Mouse (Mus musculus): ENCODE measurements around the gene F2. TPM values are rescaled to one million over a fixed set of nuclear protein-coding genes. Genes with fewer than 3 reads are reported as not detected.

F2 gene
- polyA plus RNA-seq, 1 experiment from 2014 or later: 3.0 TPM

DNA sequence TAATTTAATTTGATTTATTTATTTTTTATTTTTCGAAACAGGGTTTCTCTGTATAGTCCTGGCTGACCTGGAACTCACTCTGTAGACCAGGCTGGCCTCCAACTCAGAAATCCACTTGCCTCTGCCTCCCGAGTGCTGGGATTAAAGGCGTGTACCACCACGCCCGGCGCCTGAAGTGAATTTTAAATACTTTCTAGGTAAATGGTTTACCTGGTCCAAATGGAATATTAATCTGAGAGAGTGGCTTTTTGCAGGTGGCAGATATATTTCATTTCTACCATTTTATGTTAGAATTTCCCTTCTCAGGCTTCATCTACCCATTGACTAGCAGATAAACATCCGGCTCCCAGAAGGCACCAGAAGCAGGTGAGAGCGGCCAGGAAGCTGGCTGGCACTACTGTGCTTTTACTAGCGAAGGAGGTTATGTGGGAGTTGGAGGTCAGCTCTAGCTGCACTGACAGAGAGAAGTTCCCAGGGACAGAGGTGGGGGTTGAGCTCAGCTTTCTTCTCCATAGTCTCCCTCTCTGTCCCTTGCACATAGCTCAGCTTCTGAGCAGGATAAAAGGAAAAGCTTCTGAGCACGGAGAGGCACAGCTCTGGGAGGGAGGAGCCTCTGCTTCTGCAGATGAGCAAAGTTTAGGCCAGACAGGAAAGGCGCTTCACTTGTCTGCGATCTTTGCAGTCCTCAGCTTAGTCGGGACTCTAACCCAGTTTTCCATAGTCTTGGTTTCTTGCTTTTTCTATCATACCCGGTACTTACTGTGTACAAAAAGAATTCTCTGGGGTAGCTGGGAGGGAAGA lies 15.4 kb upstream of the F2 start:
- no peak for ATAC-seq (replicated peaks; ENCODE audit: insufficient number of reproducible peaks, low FRiP score, low TSS enrichment)

DNA sequence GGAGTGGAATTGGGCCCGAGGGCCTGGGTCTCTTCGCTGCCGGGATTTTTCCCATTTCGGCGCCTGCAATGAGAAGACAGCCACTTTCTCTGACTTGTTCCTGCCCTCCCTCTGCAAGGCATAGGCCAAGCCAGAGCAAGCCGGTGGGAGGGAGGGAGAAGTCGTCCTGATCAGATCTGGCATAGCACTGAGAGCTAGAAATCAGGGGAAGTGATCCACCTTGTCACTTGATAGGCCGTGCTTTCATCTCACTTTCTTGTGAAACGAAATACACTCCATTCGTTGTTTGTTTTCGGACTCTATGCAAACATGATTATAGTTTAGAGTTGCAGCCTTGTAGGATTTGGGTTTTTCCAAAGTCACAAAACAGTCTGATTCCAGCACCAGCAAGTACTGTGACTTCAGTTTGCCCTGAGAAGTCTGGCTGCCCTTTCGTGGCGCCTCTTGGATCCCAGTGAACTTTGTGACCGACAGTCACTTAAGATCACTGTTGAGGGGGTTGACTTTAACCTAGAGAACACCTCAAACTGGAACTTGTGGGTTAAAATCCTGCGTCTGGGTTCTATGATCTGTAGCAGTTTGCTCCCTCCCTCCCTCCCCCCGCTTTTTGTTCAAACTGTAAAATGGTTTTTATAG lies 14.3 kb upstream of the F2 start:
- H3K4me3 ChIP-seq (ENCODE audit: low read depth, low read length): peak overlapping the region; percentile 92
- H3K9ac ChIP-seq (ENCODE audit: low read depth, low read length): peak overlapping the region; percentile 94
- H3K9me3 ChIP-seq (replicated peaks; ENCODE audit: control insufficient read depth, low read length): no peaks in the 10 kb centered on the region
- H3K4me1 ChIP-seq (ENCODE audit: control insufficient read depth, insufficient read depth, low read length): peaks cover 53% of the 10 kb centered on the region
- ATAC-seq (replicated peaks; ENCODE audit: insufficient number of reproducible peaks, low FRiP score, low TSS enrichment): peak; percentile 36
- H3K36me3 ChIP-seq (ENCODE audit: control insufficient read depth, insufficient read depth, low read length): peaks cover 34% of the 10 kb centered on the region
- no peaks in the 10 kb centered on the region for H3K27me3 ChIP-seq (ENCODE audit: control insufficient read depth, insufficient read depth, low read length)
- peak overlapping the region; percentile 91 for H3K4me2 ChIP-seq
- WGBS (ENCODE audit: insufficient replicate concordance): 12% methylated on average over 16 of the region's 16 CpGs
- H3K27ac ChIP-seq (ENCODE audit: low read depth, low read length): peak overlapping the region; percentile 90

More for the DNA sequence above, 15.4 kb upstream of the F2 start:
- H3K36me3 ChIP-seq (ENCODE audit: control insufficient read depth, insufficient read depth, low read length): peaks cover 24% of the 10 kb centered on the region
- peak overlapping the region; percentile 16; the same call in 1 of the 2 replicates for H3K4me3 ChIP-seq (ENCODE audit: low read depth, low read length)
- no peaks in the 10 kb centered on the region for H3K9me3 ChIP-seq (replicated peaks; ENCODE audit: control insufficient read depth, low read length)
- no peaks in the 10 kb centered on the region for H3K27me3 ChIP-seq (ENCODE audit: control insufficient read depth, insufficient read depth, low read length)
- H3K4me1 ChIP-seq (ENCODE audit: control insufficient read depth, insufficient read depth, low read length): peaks cover 62% of the 10 kb centered on the region
- peak overlapping the region; percentile 91 for H3K4me2 ChIP-seq
- H3K27ac ChIP-seq (ENCODE audit: low read depth, low read length): peak overlapping the region; percentile 91
- peak overlapping the region; percentile 60 for H3K9ac ChIP-seq (ENCODE audit: low read depth, low read length)
- 75% methylated on average over 14 of the region's 14 CpGs for WGBS (ENCODE audit: insufficient replicate concordance)

DNA sequence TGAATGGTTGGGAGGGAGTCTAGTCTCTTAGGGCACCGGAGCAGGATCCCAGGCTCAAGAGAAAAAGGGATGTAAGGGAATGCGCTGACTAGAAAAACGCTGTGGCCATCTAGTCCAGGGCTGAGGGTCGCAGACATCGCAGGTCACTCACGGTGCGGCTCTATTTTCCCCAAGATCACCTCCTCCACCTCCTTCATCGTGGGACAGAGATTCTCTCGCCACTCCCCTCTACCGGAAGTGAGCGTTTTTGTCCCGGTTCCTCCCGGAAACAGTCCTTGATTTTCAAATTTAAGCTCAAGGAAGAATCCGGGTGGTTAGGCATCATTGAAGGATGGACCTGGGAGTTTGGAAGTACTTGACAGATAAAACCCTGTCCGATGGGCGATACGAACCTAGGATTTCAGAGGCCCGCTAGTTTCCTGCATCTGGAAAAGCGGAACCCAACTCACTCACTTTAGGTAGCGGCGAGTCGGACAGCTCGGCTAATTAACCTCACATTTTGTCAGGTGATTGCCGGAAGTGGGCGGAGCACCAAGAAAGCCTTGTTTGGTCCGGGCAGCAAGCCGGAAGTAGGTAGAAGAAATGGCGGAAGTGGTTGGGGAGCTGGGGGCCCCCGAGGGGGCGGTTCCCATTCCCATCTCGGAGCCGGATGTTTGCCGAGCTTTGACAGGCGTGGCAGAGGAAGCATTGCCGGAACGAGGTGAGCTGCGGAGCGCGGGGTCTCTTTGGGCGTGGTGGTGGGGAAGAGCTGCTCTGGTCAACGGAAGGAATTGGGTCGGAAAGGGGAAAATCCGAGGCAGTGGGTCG lies 13.5 kb upstream of the F2 start, which contains the start of the genes Zfp408 and Arhgap1:
TSS of gene Zfp408 (minus strand) at position 239 of the 807 bp plus-strand sequence.
TSS of gene Arhgap1 (plus strand) at position 308 of the 807 bp plus-strand sequence.
- H3K9ac ChIP-seq (ENCODE audit: low read depth, low read length): peak within 1 kb of the TSS; percentile 94
- H3K4me1 ChIP-seq (ENCODE audit: control insufficient read depth, insufficient read depth, low read length): peaks cover 46% of the 10 kb centered on the region
- peak within 1 kb of the TSS; percentile 90 for H3K27ac ChIP-seq (ENCODE audit: low read depth, low read length)
- H3K4me3 ChIP-seq (ENCODE audit: low read depth, low read length): peak within 1 kb of the TSS; percentile 92
- WGBS (ENCODE audit: insufficient replicate concordance): under 1% methylated on average over 44 of the region's 44 CpGs
- peak; percentile 87 for ATAC-seq (replicated peaks; ENCODE audit: insufficient number of reproducible peaks, low FRiP score, low TSS enrichment)
- no peaks in the 10 kb centered on the region for H3K9me3 ChIP-seq (replicated peaks; ENCODE audit: control insufficient read depth, low read length)
- H3K27me3 ChIP-seq (ENCODE audit: control insufficient read depth, insufficient read depth, low read length): no peaks in the 10 kb centered on the region
- peak within 1 kb of the TSS; percentile 97 for H3K4me2 ChIP-seq
- H3K36me3 ChIP-seq (ENCODE audit: control insufficient read depth, insufficient read depth, low read length): peaks cover 38% of the 10 kb centered on the region

DNA sequence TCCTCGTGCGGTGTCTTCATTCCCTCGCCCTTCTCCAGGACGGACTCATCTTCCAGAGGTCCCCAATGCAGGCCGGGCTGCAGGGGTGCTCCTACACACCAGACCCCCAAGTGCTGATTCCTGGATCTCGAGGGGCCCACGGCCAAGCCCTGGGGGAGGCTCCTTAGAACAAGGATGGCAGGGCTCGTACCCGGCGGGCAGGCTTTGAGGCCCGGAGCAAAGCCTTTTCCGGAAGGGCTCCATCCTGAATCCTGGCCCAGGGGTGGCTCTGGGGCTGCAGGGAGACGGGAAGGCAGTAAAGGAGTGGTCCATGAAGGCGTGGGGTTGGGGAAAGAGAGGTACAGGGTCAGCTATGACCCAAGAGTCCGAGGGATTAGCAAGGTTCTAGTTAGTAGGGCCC lies 12.9 kb upstream of the F2 start:
- H3K27me3 ChIP-seq (ENCODE audit: control insufficient read depth, insufficient read depth, low read length): no peaks in the 10 kb centered on the region
- no peaks in the 10 kb centered on the region for H3K9me3 ChIP-seq (replicated peaks; ENCODE audit: control insufficient read depth, low read length)
- H3K4me2 ChIP-seq: peak overlapping the region; percentile 97
- peaks cover 40% of the 10 kb centered on the region for H3K4me1 ChIP-seq (ENCODE audit: control insufficient read depth, insufficient read depth, low read length)
- ATAC-seq (replicated peaks; ENCODE audit: insufficient number of reproducible peaks, low FRiP score, low TSS enrichment): no peak
- H3K36me3 ChIP-seq (ENCODE audit: control insufficient read depth, insufficient read depth, low read length): peaks cover 38% of the 10 kb centered on the region
- WGBS (ENCODE audit: insufficient replicate concordance): 2% methylated on average over 15 of the region's 15 CpGs
- H3K9ac ChIP-seq (ENCODE audit: low read depth, low read length): peak overlapping the region; percentile 94
- peak overlapping the region; percentile 90; the same call in 1 of the 2 replicates for H3K27ac ChIP-seq (ENCODE audit: low read depth, low read length)
- H3K4me3 ChIP-seq (ENCODE audit: low read depth, low read length): peak overlapping the region; percentile 92

DNA sequence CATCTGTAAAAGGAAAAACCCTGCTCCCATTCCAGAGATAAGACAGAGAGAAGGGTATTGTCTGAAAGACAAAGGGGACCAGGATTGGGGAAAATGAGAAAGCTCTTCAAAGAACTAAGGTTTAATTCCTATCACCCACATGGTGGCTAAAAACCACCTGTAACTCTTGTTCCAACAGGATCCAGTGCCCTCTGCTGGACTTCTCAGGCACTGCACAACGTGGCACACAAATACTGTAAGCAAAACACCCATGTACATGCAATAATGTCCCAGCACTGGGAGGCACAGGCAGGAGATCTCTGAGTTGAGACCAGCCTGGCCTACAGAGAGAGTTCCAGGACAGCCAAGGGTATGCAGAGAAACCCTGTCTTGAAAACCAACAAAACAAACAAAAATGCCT lies 10.5 kb upstream of the F2 start:
- no peak overlapping the region for H3K27ac ChIP-seq (ENCODE audit: low read depth, low read length)
- no peaks in the 10 kb centered on the region for H3K27me3 ChIP-seq (ENCODE audit: control insufficient read depth, insufficient read depth, low read length)
- peaks cover 39% of the 10 kb centered on the region for H3K36me3 ChIP-seq (ENCODE audit: control insufficient read depth, insufficient read depth, low read length)
- WGBS (ENCODE audit: insufficient replicate concordance): 22% methylated on average over 1 of the region's 1 CpGs
- H3K4me3 ChIP-seq (ENCODE audit: low read depth, low read length): no peak overlapping the region
- H3K4me2 ChIP-seq: no peak overlapping the region
- no peak for ATAC-seq (replicated peaks; ENCODE audit: insufficient number of reproducible peaks, low FRiP score, low TSS enrichment)
- peaks cover 16% of the 10 kb centered on the region for H3K4me1 ChIP-seq (ENCODE audit: control insufficient read depth, insufficient read depth, low read length)
- H3K9ac ChIP-seq (ENCODE audit: low read depth, low read length): no peak overlapping the region
- no peaks in the 10 kb centered on the region for H3K9me3 ChIP-seq (replicated peaks; ENCODE audit: control insufficient read depth, low read length)

DNA sequence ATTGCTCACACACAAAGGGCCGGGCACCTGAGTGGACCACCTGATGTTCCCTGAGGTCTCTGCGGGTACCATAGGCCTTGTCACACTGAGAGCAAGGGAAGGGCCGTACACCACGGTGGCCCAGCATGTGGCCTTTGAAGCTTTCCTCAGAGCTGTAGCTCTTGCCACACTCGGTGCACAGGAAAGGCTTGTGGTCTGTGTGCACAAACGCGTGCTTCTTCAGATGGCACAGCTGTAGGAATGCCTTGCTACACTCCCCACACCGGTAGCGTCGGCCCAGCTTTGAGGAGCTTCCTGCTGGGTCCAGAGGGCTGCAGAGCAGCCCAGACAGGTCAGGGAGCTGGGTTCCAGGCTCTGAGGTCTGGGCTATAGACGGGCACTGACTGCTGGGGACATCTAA lies 9.6 kb upstream of the F2 start:
- no peak overlapping the region for H3K9ac ChIP-seq (ENCODE audit: low read depth, low read length)
- H3K27ac ChIP-seq (ENCODE audit: low read depth, low read length): no peak overlapping the region
- H3K36me3 ChIP-seq (ENCODE audit: control insufficient read depth, insufficient read depth, low read length): peaks cover 39% of the 10 kb centered on the region
- H3K4me2 ChIP-seq: no peak overlapping the region
- no peak for ATAC-seq (replicated peaks; ENCODE audit: insufficient number of reproducible peaks, low FRiP score, low TSS enrichment)
- H3K4me1 ChIP-seq (ENCODE audit: control insufficient read depth, insufficient read depth, low read length): peaks cover 9% of the 10 kb centered on the region
- H3K4me3 ChIP-seq (ENCODE audit: low read depth, low read length): no peak overlapping the region
- 94% methylated on average over 11 of the region's 11 CpGs for WGBS (ENCODE audit: insufficient replicate concordance)
- H3K27me3 ChIP-seq (ENCODE audit: control insufficient read depth, insufficient read depth, low read length): no peaks in the 10 kb centered on the region
- no peaks in the 10 kb centered on the region for H3K9me3 ChIP-seq (replicated peaks; ENCODE audit: control insufficient read depth, low read length)

DNA sequence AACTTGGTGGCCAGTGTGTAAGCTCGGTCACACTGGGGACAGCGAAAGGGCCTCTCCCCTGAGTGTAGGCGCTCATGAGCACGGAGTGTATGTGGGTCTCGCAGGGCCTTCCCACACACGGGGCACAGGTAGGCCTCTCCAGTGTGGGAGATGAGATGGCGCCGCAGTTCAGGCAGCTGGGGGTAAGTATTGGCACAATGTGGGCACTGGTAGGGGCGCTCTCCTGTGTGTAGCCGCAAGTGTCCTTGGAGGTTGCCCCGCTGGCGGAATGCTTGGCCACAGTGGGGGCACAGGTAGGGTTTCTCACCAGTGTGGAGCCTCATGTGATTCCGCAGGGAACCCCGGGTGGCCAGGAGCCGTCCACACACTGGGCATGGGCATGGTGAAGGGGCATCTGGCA lies 9.1 kb upstream of the F2 start:
- Histone ChIP-seq H3K4me3 (ENCODE audit: low read depth, low read length) (no peak overlapping the region), H3K27ac (ENCODE audit: low read depth, low read length) (no peak overlapping the region), H3K9ac (ENCODE audit: low read depth, low read length) (no peak overlapping the region), H3K27me3 (ENCODE audit: control insufficient read depth, insufficient read depth, low read length) (no peaks in the 10 kb centered on the region), H3K9me3 (replicated peaks; ENCODE audit: control insufficient read depth, low read length) (no peaks in the 10 kb centered on the region), H3K36me3 (ENCODE audit: control insufficient read depth, insufficient read depth, low read length) (peaks cover 39% of the 10 kb centered on the region), H3K4me2 (no peak overlapping the region), H3K4me1 (ENCODE audit: control insufficient read depth, insufficient read depth, low read length) (peaks cover 9% of the 10 kb centered on the region)
- no peak for ATAC-seq (replicated peaks; ENCODE audit: insufficient number of reproducible peaks, low FRiP score, low TSS enrichment)
- 93% methylated on average over 15 of the region's 15 CpGs for WGBS (ENCODE audit: insufficient replicate concordance)

DNA sequence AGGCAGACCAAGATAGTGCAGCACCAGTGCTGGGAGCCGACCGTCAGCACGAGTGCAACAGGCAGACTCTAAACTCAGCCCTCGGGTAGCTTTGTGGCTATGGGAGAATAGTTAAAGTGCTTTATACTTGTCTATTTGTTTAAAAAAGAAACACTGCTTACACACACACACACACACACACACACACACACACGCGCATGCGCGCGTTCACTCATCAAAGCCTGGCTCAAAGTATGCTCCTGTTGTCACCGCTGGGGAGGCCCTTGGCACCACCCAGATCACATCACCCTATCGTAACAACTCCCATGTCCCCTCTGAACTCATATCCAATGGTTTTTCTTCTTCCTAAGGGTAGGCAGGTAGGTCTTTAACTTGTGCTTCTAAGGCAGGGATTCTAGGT lies 7.8 kb upstream of the F2 start:
- H3K9ac ChIP-seq (ENCODE audit: low read depth, low read length): no peak overlapping the region
- 93% methylated on average over 11 of the region's 11 CpGs for WGBS (ENCODE audit: insufficient replicate concordance)

More for the DNA sequence above, 7.8 kb upstream of the F2 start:
- ATAC-seq (replicated peaks; ENCODE audit: insufficient number of reproducible peaks, low FRiP score, low TSS enrichment): no peak
- no peak overlapping the region for H3K4me3 ChIP-seq (ENCODE audit: low read depth, low read length)
- H3K27ac ChIP-seq (ENCODE audit: low read depth, low read length): no peak overlapping the region
- H3K4me1 ChIP-seq (ENCODE audit: control insufficient read depth, insufficient read depth, low read length): peaks cover 7% of the 10 kb centered on the region
- no peaks in the 10 kb centered on the region for H3K9me3 ChIP-seq (replicated peaks; ENCODE audit: control insufficient read depth, low read length)
- peaks cover 39% of the 10 kb centered on the region for H3K36me3 ChIP-seq (ENCODE audit: control insufficient read depth, insufficient read depth, low read length)
- H3K27me3 ChIP-seq (ENCODE audit: control insufficient read depth, insufficient read depth, low read length): no peaks in the 10 kb centered on the region
- H3K4me2 ChIP-seq: no peak overlapping the region

Data from heart, embryonic 11.5 days (tissue).